Comparison of ENCODE assay signal across 8 mouse cellular contexts in genomic region chr10:25246173-25246572, GRCm38 (mm10).
DNase-seq lines count a peak whose midpoint lies in the region; ATAC-seq lines count a peak whose summit lies in the region.

No protein-coding gene starts in this region.

- no peaks in the 10 kb centered on the region for H3K36me3 ChIP-seq in forebrain, embryonic 13.5 days (ENCODE audit: poor library complexity, severe bottlenecking)
- H3K36me3 ChIP-seq in forebrain, embryonic 10.5 days (replicated peaks) = no peaks in the 10 kb centered on the region
- H3K36me3 ChIP-seq in midbrain, embryonic 16.5 days (ENCODE audit: control insufficient read depth, insufficient read depth, low read length) = no peaks in the 10 kb centered on the region
- H3K36me3 ChIP-seq in midbrain, embryonic 13.5 days = no peaks in the 10 kb centered on the region

- no peak overlapping the region for H3K9ac ChIP-seq in forebrain, embryonic 13.5 days
- no peak overlapping the region for H3K9ac ChIP-seq in midbrain, embryonic 16.5 days (ENCODE audit: low read depth, low read length)
- H3K9ac ChIP-seq in midbrain, embryonic 13.5 days (replicated peaks) = no peak overlapping the region

- H3K4me3 ChIP-seq in forebrain, embryonic 13.5 days = no peak overlapping the region
- no peak overlapping the region for H3K4me3 ChIP-seq in forebrain, embryonic 10.5 days
- no peak overlapping the region for H3K4me3 ChIP-seq in midbrain, embryonic 16.5 days (ENCODE audit: low read depth, low read length)
- H3K4me3 ChIP-seq in midbrain, embryonic 13.5 days (replicated peaks) = no peak overlapping the region

- no peaks in the 10 kb centered on the region for H3K9me3 ChIP-seq in forebrain, embryonic 13.5 days (replicated peaks)
- no peaks in the 10 kb centered on the region for H3K9me3 ChIP-seq in forebrain, embryonic 10.5 days
- no peaks in the 10 kb centered on the region for H3K9me3 ChIP-seq in midbrain, embryonic 16.5 days (replicated peaks; ENCODE audit: control insufficient read depth, low read length, poor library complexity, severe bottlenecking)
- H3K9me3 ChIP-seq in midbrain, embryonic 13.5 days = no peaks in the 10 kb centered on the region

- WGBS in forebrain, embryonic 13.5 days = 66% methylated on average over 4 of the region's 4 CpGs
- 59% methylated on average over 4 of the region's 4 CpGs for WGBS in forebrain, embryonic 10.5 days
- 66% methylated on average over 4 of the region's 4 CpGs for WGBS in midbrain, embryonic 16.5 days
- 57% methylated on average over 4 of the region's 4 CpGs for WGBS in midbrain, embryonic 13.5 days

- no peaks in the 10 kb centered on the region for H3K27me3 ChIP-seq in forebrain, embryonic 13.5 days
- H3K27me3 ChIP-seq in forebrain, embryonic 10.5 days (ENCODE audit: poor library complexity, severe bottlenecking) = no peaks in the 10 kb centered on the region
- no peaks in the 10 kb centered on the region for H3K27me3 ChIP-seq in midbrain, embryonic 16.5 days (ENCODE audit: control insufficient read depth, insufficient read depth, low read depth, low read length)
- H3K27me3 ChIP-seq in midbrain, embryonic 13.5 days = no peaks in the 10 kb centered on the region

- peak; percentile 53; the same call in 1 of the 2 replicates for ATAC-seq in forebrain, embryonic 13.5 days
- peak; percentile 67; the same call in 1 of the 2 replicates for ATAC-seq in midbrain, embryonic 16.5 days
- no peak for ATAC-seq in midbrain, embryonic 13.5 days
- ATAC-seq in megakaryocyte-erythroid progenitor cell, adult 5-6 weeks (replicated peaks; ENCODE audit: low FRiP score, low TSS enrichment, poor library complexity, severe bottlenecking) = peak; percentile 75; the same call in 1 of the 2 replicates

- no peak overlapping the region for H3K27ac ChIP-seq in forebrain, embryonic 13.5 days
- no peak overlapping the region for H3K27ac ChIP-seq in forebrain, embryonic 10.5 days
- no peak overlapping the region for H3K27ac ChIP-seq in midbrain, embryonic 16.5 days (ENCODE audit: low read length)
- H3K27ac ChIP-seq in midbrain, embryonic 13.5 days = no peak overlapping the region

- H3K4me2 ChIP-seq in forebrain, embryonic 13.5 days = no peak overlapping the region
- no peak overlapping the region for H3K4me2 ChIP-seq in midbrain, embryonic 16.5 days (ENCODE audit: low read length)
- H3K4me2 ChIP-seq in midbrain, embryonic 13.5 days (replicated peaks) = no peak overlapping the region

- H3K4me1 ChIP-seq in forebrain, embryonic 13.5 days = no peaks in the 10 kb centered on the region
- H3K4me1 ChIP-seq in forebrain, embryonic 10.5 days = no peaks in the 10 kb centered on the region
- H3K4me1 ChIP-seq in midbrain, embryonic 16.5 days (ENCODE audit: control insufficient read depth, insufficient read depth, low read length) = no peaks in the 10 kb centered on the region
- no peaks in the 10 kb centered on the region for H3K4me1 ChIP-seq in midbrain, embryonic 13.5 days (replicated peaks)

- DNase-seq in forebrain, embryonic 10.5 days (ENCODE audit: extremely low spot score, low spot score) = no peak
- DNase-seq in embryo, embryonic 10 days (ENCODE audit: low spot score) = peak; percentile 50
- DNase-seq in kidney, postnatal 10 days = no peak
- DNase-seq in adrenal gland, adult 2 months = no peak
